Mouse (Mus musculus): ENCODE measurements around the gene Tmem203. TPM values are rescaled to one million over a fixed set of nuclear protein-coding genes. Genes with fewer than 3 reads are reported as not detected.

Tmem203 gene
- polyA plus RNA-seq, 1 experiment, result 1.6 TPM

DNA sequence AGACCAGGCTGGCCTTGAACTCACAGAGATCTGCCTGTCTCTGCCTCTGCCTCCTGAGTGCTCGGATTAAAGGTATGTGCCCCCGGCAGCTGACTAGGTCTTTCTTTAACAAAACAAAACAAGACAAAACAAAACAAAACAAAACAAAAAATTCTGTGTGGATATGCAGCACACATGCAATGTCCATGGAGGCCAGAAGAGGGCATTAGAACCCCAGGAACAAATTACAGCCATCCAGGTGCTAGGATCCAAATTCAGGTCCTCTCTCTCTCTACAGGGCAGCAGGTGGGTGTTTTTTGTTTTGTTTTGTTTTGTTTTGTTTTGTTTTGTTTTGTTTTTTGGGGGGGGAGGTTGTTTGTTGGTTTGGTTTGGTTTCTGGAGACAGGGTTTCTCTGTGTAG, 3.6 kb downstream of the Tmem203 start:
- TF ChIP-seq TAL1 (IDR thresholded peaks at IDR 0.05; ENCODE audit: low read length) (no peak), GATA1 (IDR thresholded peaks at IDR 0.05; ENCODE audit: low read length) (no peak)
- no peaks in the 10 kb centered on the region for H3K36me3 ChIP-seq (ENCODE audit: control insufficient read depth)
- H3K9me3 ChIP-seq (ENCODE audit: control insufficient read depth, low read length), result no peaks in the 10 kb centered on the region
- no peak overlapping the region for H3K4me3 ChIP-seq (replicated peaks)
- H3K4me1 ChIP-seq (ENCODE audit: control insufficient read depth), result peaks cover 53% of the 10 kb centered on the region
- H3K27me3 ChIP-seq (ENCODE audit: control insufficient read depth), result no peaks in the 10 kb centered on the region

DNA sequence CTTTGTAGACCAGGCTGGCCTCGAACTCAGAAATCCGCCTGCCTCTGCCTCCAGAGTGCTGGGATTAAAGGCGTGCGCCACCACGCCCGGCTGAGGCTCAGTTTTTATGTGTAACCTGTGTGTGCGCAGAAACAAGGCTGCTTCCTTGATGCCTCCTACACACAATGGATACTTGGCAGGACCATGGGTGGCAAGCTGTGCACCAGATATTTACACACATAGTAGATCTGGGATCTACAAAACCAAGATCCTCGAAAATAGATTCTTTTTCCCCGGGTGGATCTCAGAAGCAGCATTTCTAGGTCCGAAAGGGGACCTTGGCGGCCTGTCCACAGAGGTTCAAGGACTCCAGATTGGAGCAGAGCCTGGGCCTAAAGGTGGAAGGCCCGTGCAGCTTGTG, 6.6 kb downstream of the Tmem203 start:
- TF ChIP-seq GATA1 (IDR thresholded peaks at IDR 0.05; ENCODE audit: low read length), result no peak
- TF ChIP-seq TAL1 (IDR thresholded peaks at IDR 0.05; ENCODE audit: low read length), result no peak
- Histone ChIP-seq H3K9me3 (ENCODE audit: control insufficient read depth, low read length) (no peaks in the 10 kb centered on the region), H3K4me3 (replicated peaks) (peak overlapping the region; percentile 90), H3K27me3 (ENCODE audit: control insufficient read depth) (no peaks in the 10 kb centered on the region), H3K4me1 (ENCODE audit: control insufficient read depth) (peaks cover 60% of the 10 kb centered on the region), H3K36me3 (ENCODE audit: control insufficient read depth) (peaks cover 2% of the 10 kb centered on the region)

DNA sequence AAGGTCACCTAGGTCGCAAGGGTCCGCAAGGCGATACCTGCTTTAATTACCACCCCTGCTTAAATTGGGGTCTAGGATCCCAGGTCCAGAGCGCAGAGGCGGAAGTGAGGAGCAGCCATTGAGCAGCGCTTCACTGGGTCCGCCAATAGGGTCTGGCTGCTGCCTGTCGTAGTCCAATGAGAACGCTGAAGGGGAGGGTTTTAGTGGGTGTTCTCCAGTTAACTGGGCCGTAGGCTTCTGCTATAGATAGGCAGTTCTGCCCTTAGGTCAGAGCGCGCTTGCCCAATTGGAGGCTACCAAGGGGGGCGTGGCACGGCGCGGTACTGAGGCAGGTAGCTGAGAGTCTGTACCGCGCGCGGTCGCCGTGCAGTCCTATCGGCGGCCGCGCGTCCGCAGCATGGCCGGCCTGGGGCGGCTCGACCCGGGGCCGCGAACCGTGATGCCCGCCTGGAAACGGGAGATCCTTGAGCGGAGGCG, 7.1 kb downstream of the Tmem203 start, which contains the start of gene Tprn:
TSS of gene Tprn (plus strand) at position 328 of the 477 bp plus-strand sequence.
- Histone ChIP-seq H3K36me3 (ENCODE audit: control insufficient read depth) (peaks cover 7% of the 10 kb centered on the region), H3K27me3 (ENCODE audit: control insufficient read depth) (no peaks in the 10 kb centered on the region), H3K4me3 (replicated peaks) (peak within 1 kb of the TSS; percentile 90), H3K9me3 (ENCODE audit: control insufficient read depth, low read length) (no peaks in the 10 kb centered on the region), H3K4me1 (ENCODE audit: control insufficient read depth) (peaks cover 61% of the 10 kb centered on the region)
- TF ChIP-seq GATA1 (IDR thresholded peaks at IDR 0.05; ENCODE audit: low read length) (0 out of 2 replicates have a peak, but pooled peaks have one; percentile 5), TAL1 (IDR thresholded peaks at IDR 0.05; ENCODE audit: low read length) (no peak)

DNA sequence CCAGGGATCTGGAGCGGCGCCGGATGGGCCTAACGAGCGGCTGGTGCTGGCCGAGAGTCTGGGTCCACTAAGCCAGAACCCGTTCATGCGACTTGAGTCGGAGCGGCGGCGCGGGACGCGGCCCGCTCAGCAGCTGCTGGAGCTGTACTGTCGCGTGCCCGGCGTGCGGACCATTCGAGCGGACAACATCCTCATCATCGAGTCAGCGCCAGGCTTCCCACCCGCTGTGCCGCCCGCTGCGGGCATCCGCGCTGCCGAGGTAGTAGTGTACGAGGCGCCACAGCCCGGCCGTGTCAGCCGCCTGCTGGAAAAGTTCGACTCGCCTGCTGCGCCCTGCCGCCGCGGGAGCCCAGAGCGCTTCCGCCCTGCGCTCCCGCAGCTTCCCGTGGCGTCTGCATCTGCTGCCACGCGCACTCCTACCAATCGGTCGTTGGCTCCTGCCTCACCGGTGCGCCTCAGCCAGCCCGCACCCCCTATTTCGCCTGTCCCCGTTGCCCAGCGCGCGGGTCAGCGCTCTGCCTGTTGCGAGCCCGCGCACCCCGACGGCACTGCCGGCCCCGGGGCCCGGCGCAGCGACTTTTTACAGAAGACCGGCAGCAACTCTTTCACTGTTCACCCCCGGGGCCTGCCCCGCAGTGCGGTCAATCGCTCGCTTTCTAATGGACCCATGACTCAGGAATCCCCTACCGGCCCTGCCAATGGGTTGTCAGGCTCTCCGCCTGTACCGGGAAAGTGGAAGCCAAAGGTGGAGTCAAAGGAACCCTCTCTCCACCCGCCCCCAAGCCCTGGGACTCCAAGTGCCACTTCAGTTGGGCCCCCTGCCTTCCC, 7.8 kb downstream of the Tmem203 start:
- peaks cover 68% of the 10 kb centered on the region for H3K4me1 ChIP-seq (ENCODE audit: control insufficient read depth)
- no peaks in the 10 kb centered on the region for H3K27me3 ChIP-seq (ENCODE audit: control insufficient read depth)
- no peaks in the 10 kb centered on the region for H3K9me3 ChIP-seq (ENCODE audit: control insufficient read depth, low read length)
- peaks cover 13% of the 10 kb centered on the region for H3K36me3 ChIP-seq (ENCODE audit: control insufficient read depth)
- H3K4me3 ChIP-seq (replicated peaks), result peak overlapping the region; percentile 90
- TF ChIP-seq TAL1 (IDR thresholded peaks at IDR 0.05; ENCODE audit: low read length), result no peak
- TF ChIP-seq GATA1 (IDR thresholded peaks at IDR 0.05; ENCODE audit: low read length), result no peak

DNA sequence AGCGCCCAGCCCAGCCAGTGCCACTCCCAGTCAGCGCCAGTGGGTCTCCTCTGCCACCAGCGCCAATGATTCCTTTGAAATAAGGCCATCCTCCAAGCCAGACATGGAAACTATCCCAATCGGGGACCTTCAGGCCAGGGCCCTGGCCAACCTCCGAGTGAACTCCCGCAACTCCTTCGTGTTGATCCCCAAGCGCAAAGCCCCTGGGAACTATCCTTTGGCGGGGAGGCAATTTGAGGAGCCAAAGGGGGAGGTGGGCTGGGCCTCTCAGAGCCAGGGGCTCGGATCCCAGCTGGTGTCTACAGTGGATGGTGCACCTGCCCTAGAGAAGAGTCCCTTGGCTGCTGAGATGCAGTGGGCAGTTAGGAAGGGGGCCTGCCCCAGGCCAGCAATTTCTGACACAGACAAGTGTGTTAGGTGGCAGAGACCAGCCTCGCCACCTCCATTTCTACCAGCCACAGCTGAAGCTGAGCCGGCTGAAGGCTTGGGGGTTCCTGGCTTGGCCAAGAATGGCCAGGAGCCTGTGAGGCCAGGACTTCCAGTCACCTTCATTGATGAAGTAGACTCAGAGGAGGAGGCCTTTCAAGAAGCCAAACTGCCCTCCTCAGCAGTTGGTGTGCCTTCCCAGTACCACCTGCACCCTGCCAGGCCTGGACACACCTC, 8.5 kb downstream of the Tmem203 start:
- H3K4me1 ChIP-seq (ENCODE audit: control insufficient read depth), result peaks cover 73% of the 10 kb centered on the region
- no peak for TF ChIP-seq GATA1 (IDR thresholded peaks at IDR 0.05; ENCODE audit: low read length)
- no peak for TF ChIP-seq TAL1 (IDR thresholded peaks at IDR 0.05; ENCODE audit: low read length)
- peaks cover 21% of the 10 kb centered on the region for H3K36me3 ChIP-seq (ENCODE audit: control insufficient read depth)
- no peaks in the 10 kb centered on the region for H3K9me3 ChIP-seq (ENCODE audit: control insufficient read depth, low read length)
- H3K4me3 ChIP-seq (replicated peaks), result peak overlapping the region; percentile 90
- H3K27me3 ChIP-seq (ENCODE audit: control insufficient read depth), result no peaks in the 10 kb centered on the region

DNA sequence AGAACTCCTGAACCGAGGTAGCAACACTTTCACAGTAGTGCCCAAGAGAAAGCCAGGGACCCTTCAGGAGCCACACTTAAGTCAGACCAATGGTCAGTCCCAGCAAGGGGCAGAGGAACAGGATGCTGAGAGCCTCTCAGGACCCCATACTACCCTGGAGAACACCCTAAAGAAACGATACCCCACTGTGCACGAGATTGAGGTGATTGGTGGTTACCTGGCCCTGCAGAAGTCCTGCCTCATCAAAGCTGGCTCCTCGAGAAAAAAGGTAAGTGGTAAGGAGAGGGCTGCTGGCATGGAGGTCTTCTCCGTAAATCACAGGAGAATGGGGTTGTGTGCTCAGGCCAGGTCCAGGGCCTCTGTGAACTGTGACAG, 9.0 kb downstream of the Tmem203 start:
- no peaks in the 10 kb centered on the region for H3K27me3 ChIP-seq (ENCODE audit: control insufficient read depth)
- H3K4me3 ChIP-seq (replicated peaks), result peak overlapping the region; percentile 90
- no peaks in the 10 kb centered on the region for H3K9me3 ChIP-seq (ENCODE audit: control insufficient read depth, low read length)
- H3K36me3 ChIP-seq (ENCODE audit: control insufficient read depth), result peaks cover 26% of the 10 kb centered on the region
- no peak for TF ChIP-seq TAL1 (IDR thresholded peaks at IDR 0.05; ENCODE audit: low read length)
- H3K4me1 ChIP-seq (ENCODE audit: control insufficient read depth), result peaks cover 77% of the 10 kb centered on the region

DNA sequence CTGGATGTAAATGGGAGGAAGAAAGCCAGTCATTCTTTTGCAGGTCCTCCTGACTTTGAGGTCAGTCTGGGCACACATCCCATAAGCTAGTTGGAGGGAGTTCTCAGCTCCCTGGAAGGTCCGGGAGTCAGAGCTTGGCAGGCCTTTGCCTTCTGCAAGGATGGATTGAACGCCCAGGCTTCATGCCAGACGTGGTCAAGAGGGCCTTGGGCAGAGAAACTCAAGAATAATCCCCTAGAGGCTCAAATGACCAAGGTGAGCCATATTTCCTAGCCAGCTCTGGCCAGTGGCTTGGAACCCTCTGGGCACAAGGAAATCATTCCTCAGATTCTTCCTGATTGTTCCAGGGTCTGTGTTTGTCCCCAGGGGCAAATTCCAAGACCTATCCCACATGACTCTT, 9.6 kb downstream of the Tmem203 start:
- TF ChIP-seq TAL1 (IDR thresholded peaks at IDR 0.05; ENCODE audit: low read length), result no peak
- no peak for TF ChIP-seq GATA1 (IDR thresholded peaks at IDR 0.05; ENCODE audit: low read length)
- Histone ChIP-seq H3K4me3 (replicated peaks) (no peak overlapping the region), H3K36me3 (ENCODE audit: control insufficient read depth) (peaks cover 32% of the 10 kb centered on the region), H3K9me3 (ENCODE audit: control insufficient read depth, low read length) (no peaks in the 10 kb centered on the region), H3K27me3 (ENCODE audit: control insufficient read depth) (no peaks in the 10 kb centered on the region), H3K4me1 (ENCODE audit: control insufficient read depth) (peaks cover 80% of the 10 kb centered on the region)

DNA sequence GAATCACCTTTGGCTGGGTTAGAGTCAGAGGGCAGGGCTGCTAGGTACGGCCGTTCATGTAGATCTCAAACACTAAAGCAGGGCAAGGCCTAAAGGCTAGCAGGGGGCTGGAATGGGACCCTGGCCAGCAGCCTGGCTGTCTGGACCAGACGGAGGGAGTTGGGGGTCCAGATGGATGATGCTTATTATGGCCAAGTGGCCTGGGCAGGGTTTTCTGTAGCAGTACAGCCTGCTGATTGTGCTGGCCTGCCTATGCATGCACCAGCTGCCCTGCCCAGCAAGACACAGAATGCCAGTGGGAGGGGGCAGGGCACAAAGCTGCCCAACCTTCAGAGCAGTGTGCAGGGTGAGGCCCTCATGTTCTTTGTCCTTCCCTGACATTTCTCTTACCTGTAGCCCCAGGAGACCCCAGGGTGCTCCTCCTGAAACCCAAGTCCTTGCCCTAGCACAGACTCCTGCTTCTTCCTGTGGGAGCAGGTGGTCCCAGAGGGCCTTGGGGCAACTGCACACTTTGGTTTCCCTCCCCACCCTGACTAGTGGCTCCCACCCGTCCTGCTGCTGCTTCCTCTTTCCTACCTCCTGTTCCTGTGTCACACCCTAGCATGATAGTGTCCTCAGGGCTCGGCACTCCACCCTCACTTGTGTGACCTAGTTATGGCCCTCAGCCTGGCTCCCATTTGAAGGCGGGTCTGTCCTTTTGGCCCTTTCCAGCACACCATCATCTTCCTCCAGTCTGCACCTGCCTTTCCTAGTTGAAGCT, 10.8 kb downstream of the Tmem203 start:
- no peak for TF ChIP-seq GATA1 (IDR thresholded peaks at IDR 0.05; ENCODE audit: low read length)
- TF ChIP-seq TAL1 (IDR thresholded peaks at IDR 0.05; ENCODE audit: low read length), result no peak
- Histone ChIP-seq H3K36me3 (ENCODE audit: control insufficient read depth) (peaks cover 44% of the 10 kb centered on the region), H3K9me3 (ENCODE audit: control insufficient read depth, low read length) (no peaks in the 10 kb centered on the region), H3K27me3 (ENCODE audit: control insufficient read depth) (no peaks in the 10 kb centered on the region), H3K4me1 (ENCODE audit: control insufficient read depth) (peaks cover 92% of the 10 kb centered on the region), H3K4me3 (replicated peaks) (peak overlapping the region; percentile 12)

DNA sequence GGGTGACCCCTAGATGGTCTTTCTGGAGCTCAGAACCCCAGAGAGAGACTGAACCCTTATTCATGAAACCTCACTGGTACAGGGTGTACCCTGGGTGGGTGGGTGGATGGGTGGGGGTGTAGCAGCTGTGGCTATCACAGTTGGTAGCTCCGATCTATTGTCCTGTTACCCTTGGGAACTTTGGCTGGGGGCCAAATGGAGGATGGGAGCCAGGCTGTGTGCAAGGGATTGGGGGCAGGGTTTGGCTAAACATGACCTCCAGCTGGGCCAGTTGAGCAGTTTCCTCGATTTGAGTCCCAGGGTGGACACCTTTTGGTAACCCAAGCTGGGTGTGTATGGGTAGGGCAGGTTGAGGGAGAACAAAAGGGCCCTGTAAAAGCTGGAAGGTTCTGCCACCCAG, 11.5 kb downstream of the Tmem203 start:
- Histone ChIP-seq H3K4me1 (ENCODE audit: control insufficient read depth) (peaks cover 93% of the 10 kb centered on the region), H3K4me3 (replicated peaks) (peak overlapping the region; percentile 12), H3K9me3 (ENCODE audit: control insufficient read depth, low read length) (no peaks in the 10 kb centered on the region), H3K36me3 (ENCODE audit: control insufficient read depth) (peaks cover 51% of the 10 kb centered on the region), H3K27me3 (ENCODE audit: control insufficient read depth) (no peaks in the 10 kb centered on the region)
- TF ChIP-seq GATA1 (IDR thresholded peaks at IDR 0.05; ENCODE audit: low read length) (no peak), TAL1 (IDR thresholded peaks at IDR 0.05; ENCODE audit: low read length) (no peak)

Data from erythroblast, embryonic 14.5 days (primary cell).